Mouse (Mus musculus) heart, embryonic 15.5 days (tissue): ENCODE measurements at regions not wholly inside any gene's neighbourhood (a gene's known extent, or its start where the extent isn't known, plus 50 kb on each side); places are given as distances from the start of the nearest gene placed in this dataset.

Source experiments
- ATAC-seq: fragments of 200-750 bp; cut with Nextera tagmentation; replicated peaks from 2 replicates; pipeline ENCODE4 v1.8.0; 2017; ENCODE audit warnings: low read depth, moderate TSS enrichment; ENCODE audit not compliant: insufficient number of reproducible peaks, insufficient read depth, low FRiP score
- H3K27ac ChIP-seq: fragments of 300-500 bp; sonication (generic); 2 replicates; pipeline ENCODE4 v1.5.1; 2015; ENCODE audit warnings: mild to moderate bottlenecking, inconsistent platforms
- H3K27me3 ChIP-seq: fragments of 300-500 bp; sonication (generic); 2 replicates; pipeline ENCODE4 v1.6.1; 2015; ENCODE audit warnings: inconsistent platforms
- H3K36me3 ChIP-seq: fragments of 300-500 bp; sonication (generic); 2 replicates; pipeline ENCODE4 v1.6.1; 2015; ENCODE audit warnings: mild to moderate bottlenecking, inconsistent platforms
- H3K4me1 ChIP-seq: fragments of 300-500 bp; sonication (generic); replicated peaks from 2 replicates; pipeline ENCODE4 v1.6.1; 2015; ENCODE audit warnings: inconsistent platforms
- H3K4me2 ChIP-seq: fragments of 300-500 bp; sonication (generic); 2 replicates; pipeline ENCODE4 v1.6.1; 2015; ENCODE audit warnings: inconsistent platforms, mild to moderate bottlenecking, moderate library complexity
- H3K4me3 ChIP-seq: fragments of 300-500 bp; sonication (generic); 2 replicates; pipeline ENCODE4 v1.5.1; 2015; ENCODE audit warnings: mild to moderate bottlenecking, inconsistent platforms
- H3K9ac ChIP-seq: fragments of 300-500 bp; sonication (generic); 2 replicates; pipeline ENCODE4 v1.6.1; 2015; ENCODE audit warnings: mild to moderate bottlenecking, inconsistent platforms
- H3K9me3 ChIP-seq: fragments of 300-500 bp; sonication (generic); replicated peaks from 2 replicates; pipeline ENCODE4 v1.6.1; 2016; ENCODE audit warnings: inconsistent platforms
- WGBS: fragments of 180-500 bp; shearing (Covaris S2); methylation state at CpG from one replicate; pipeline ENCODE4 v1.1.7; 2015; ENCODE audit warnings: mixed read lengths; 5-methylcytosine and 5-hydroxymethylcytosine counted together

- Histone ChIP-seq H3K9me3 (no peaks in the 10 kb centered on the region), H3K36me3 (no peaks in the 10 kb centered on the region), H3K4me2 (no peak overlapping the region), H3K27ac (no peak overlapping the region), H3K4me1 (0 out of 2 replicates have a peak, but pooled peaks cover 2% of the 10 kb centered on the region), H3K27me3 (no peaks in the 10 kb centered on the region), H3K9ac (no peak overlapping the region), H3K4me3 (no peak overlapping the region)
- no peak for ATAC-seq
- WGBS: 73% methylated on average over 6 of the region's 6 CpGs
These were observed 62.2 kb downstream of the Ttc32 start for GRCm38 (mm10) chr12:9091951-9092350.

- no peak overlapping the region for H3K9ac ChIP-seq
- H3K4me2 ChIP-seq: no peak overlapping the region
- H3K4me1 ChIP-seq: 0 out of 2 replicates have a peak, but pooled peaks cover 2% of the 10 kb centered on the region
- no peaks in the 10 kb centered on the region for H3K9me3 ChIP-seq
- no peak for ATAC-seq
- H3K27me3 ChIP-seq: no peaks in the 10 kb centered on the region
- H3K36me3 ChIP-seq: no peaks in the 10 kb centered on the region
- H3K27ac ChIP-seq: no peak overlapping the region
- no peak overlapping the region for H3K4me3 ChIP-seq
These were observed 65.3 kb downstream of the Ttc32 start for GRCm38 (mm10) chr12:9095061-9095460.

GRCm38 (mm10) chr12:9106416-9106815, 76.6 kb downstream of the Ttc32 start:
- Histone ChIP-seq H3K27me3 (no peaks in the 10 kb centered on the region), H3K36me3 (no peaks in the 10 kb centered on the region), H3K4me1 (no peaks in the 10 kb centered on the region), H3K4me3 (no peak overlapping the region), H3K9me3 (no peaks in the 10 kb centered on the region), H3K27ac (no peak overlapping the region), H3K9ac (no peak overlapping the region), H3K4me2 (no peak overlapping the region)
- 38% methylated on average over 3 of the region's 3 CpGs for WGBS
- ATAC-seq: no peak

- no peaks in the 10 kb centered on the region for H3K27me3 ChIP-seq
- WGBS: 68% methylated on average over 7 of the region's 7 CpGs
- no peak overlapping the region for H3K27ac ChIP-seq
- H3K4me1 ChIP-seq: no peaks in the 10 kb centered on the region
- no peak for ATAC-seq
- H3K9ac ChIP-seq: no peak overlapping the region
- no peak overlapping the region for H3K4me3 ChIP-seq
- no peaks in the 10 kb centered on the region for H3K36me3 ChIP-seq
- no peaks in the 10 kb centered on the region for H3K9me3 ChIP-seq
- no peak overlapping the region for H3K4me2 ChIP-seq
These were observed 80.0 kb downstream of the Ttc32 start for GRCm38 (mm10) chr12:9109806-9110205.

GRCm38 (mm10) chr12:9112161-9112674, 82.4 kb downstream of the Ttc32 start:
- Histone ChIP-seq H3K36me3 (no peaks in the 10 kb centered on the region), H3K9me3 (no peaks in the 10 kb centered on the region), H3K27ac (no peak overlapping the region), H3K9ac (no peak overlapping the region), H3K27me3 (no peaks in the 10 kb centered on the region), H3K4me2 (no peak overlapping the region), H3K4me1 (no peaks in the 10 kb centered on the region), H3K4me3 (no peak overlapping the region)
- WGBS: 63% methylated on average over 3 of the region's 3 CpGs
- no peak for ATAC-seq

- H3K4me1 ChIP-seq: no peaks in the 10 kb centered on the region
- ATAC-seq: no peak
- H3K9me3 ChIP-seq: no peaks in the 10 kb centered on the region
- no peak overlapping the region for H3K27ac ChIP-seq
- H3K9ac ChIP-seq: no peak overlapping the region
- no peaks in the 10 kb centered on the region for H3K27me3 ChIP-seq
- H3K4me3 ChIP-seq: no peak overlapping the region
- H3K4me2 ChIP-seq: no peak overlapping the region
- no peaks in the 10 kb centered on the region for H3K36me3 ChIP-seq
- 49% methylated on average over 6 of the region's 6 CpGs for WGBS
These were observed 83.9 kb downstream of the Ttc32 start for GRCm38 (mm10) chr12:9113652-9114051.

GRCm38 (mm10) chr12:9114061-9114460, 84.3 kb downstream of the Ttc32 start:
- Histone ChIP-seq H3K4me3 (no peak overlapping the region), H3K27ac (no peak overlapping the region), H3K4me1 (no peaks in the 10 kb centered on the region), H3K27me3 (no peaks in the 10 kb centered on the region), H3K9ac (no peak overlapping the region), H3K4me2 (no peak overlapping the region), H3K36me3 (no peaks in the 10 kb centered on the region), H3K9me3 (no peaks in the 10 kb centered on the region)
- ATAC-seq: no peak
- WGBS: 67% methylated on average over 1 of the region's 1 CpGs

GRCm38 (mm10) chr12:9118576-9118975, 88.8 kb downstream of the Ttc32 start:
- WGBS: 58% methylated on average over 2 of the region's 2 CpGs
- Histone ChIP-seq H3K36me3 (no peaks in the 10 kb centered on the region), H3K27ac (no peak overlapping the region), H3K4me2 (no peak overlapping the region), H3K27me3 (no peaks in the 10 kb centered on the region), H3K4me3 (no peak overlapping the region), H3K9me3 (no peaks in the 10 kb centered on the region), H3K4me1 (no peaks in the 10 kb centered on the region), H3K9ac (no peak overlapping the region)
- ATAC-seq: no peak

GRCm38 (mm10) chr12:9127931-9128550, 98.2 kb downstream of the Ttc32 start:
- 73% methylated on average over 10 of the region's 10 CpGs for WGBS
- no peak overlapping the region for H3K4me3 ChIP-seq
- H3K36me3 ChIP-seq: no peaks in the 10 kb centered on the region
- H3K9me3 ChIP-seq: no peaks in the 10 kb centered on the region
- no peaks in the 10 kb centered on the region for H3K27me3 ChIP-seq
- H3K4me1 ChIP-seq: peaks cover 18% of the 10 kb centered on the region
- H3K4me2 ChIP-seq: no peak overlapping the region
- no peak for ATAC-seq
- H3K9ac ChIP-seq: no peak overlapping the region
- no peak overlapping the region for H3K27ac ChIP-seq

GRCm38 (mm10) chr12:9128581-9129275, 98.9 kb downstream of the Ttc32 start:
- no peak overlapping the region for H3K9ac ChIP-seq
- H3K27me3 ChIP-seq: no peaks in the 10 kb centered on the region
- H3K4me1 ChIP-seq: peaks cover 18% of the 10 kb centered on the region
- no peaks in the 10 kb centered on the region for H3K36me3 ChIP-seq
- H3K4me2 ChIP-seq: no peak overlapping the region
- H3K27ac ChIP-seq: no peak overlapping the region
- ATAC-seq: no peak
- H3K9me3 ChIP-seq: no peaks in the 10 kb centered on the region
- WGBS: 72% methylated on average over 6 of the region's 6 CpGs
- no peak overlapping the region for H3K4me3 ChIP-seq

- Histone ChIP-seq H3K9ac (no peak overlapping the region), H3K27me3 (no peaks in the 10 kb centered on the region), H3K27ac (no peak overlapping the region), H3K4me1 (peaks cover 13% of the 10 kb centered on the region), H3K9me3 (no peaks in the 10 kb centered on the region), H3K36me3 (no peaks in the 10 kb centered on the region), H3K4me3 (no peak overlapping the region), H3K4me2 (no peak overlapping the region)
- no peak for ATAC-seq
These were observed 102.8 kb downstream of the Ttc32 start for GRCm38 (mm10) chr12:9132621-9133020.
